Mouse (Mus musculus) effector memory CD4-positive, alpha-beta T cell, adult 5 months (primary cell): ENCODE measurements around the gene Psenen. TPM values are rescaled to one million over a fixed set of nuclear protein-coding genes. Genes with fewer than 3 reads are reported as not detected.

ENCODE experiments used
- polyA plus RNA-seq: library from polyadenylated mRNA; unstranded; fragments of 100-300 nt; shearing (Covaris generic); gene quantifications from one replicate; pipeline ENCODE4 v1.2.1, GENCODE M21; 2017

The Psenen gene
- 137 TPM for polyA plus RNA-seq

DNA sequence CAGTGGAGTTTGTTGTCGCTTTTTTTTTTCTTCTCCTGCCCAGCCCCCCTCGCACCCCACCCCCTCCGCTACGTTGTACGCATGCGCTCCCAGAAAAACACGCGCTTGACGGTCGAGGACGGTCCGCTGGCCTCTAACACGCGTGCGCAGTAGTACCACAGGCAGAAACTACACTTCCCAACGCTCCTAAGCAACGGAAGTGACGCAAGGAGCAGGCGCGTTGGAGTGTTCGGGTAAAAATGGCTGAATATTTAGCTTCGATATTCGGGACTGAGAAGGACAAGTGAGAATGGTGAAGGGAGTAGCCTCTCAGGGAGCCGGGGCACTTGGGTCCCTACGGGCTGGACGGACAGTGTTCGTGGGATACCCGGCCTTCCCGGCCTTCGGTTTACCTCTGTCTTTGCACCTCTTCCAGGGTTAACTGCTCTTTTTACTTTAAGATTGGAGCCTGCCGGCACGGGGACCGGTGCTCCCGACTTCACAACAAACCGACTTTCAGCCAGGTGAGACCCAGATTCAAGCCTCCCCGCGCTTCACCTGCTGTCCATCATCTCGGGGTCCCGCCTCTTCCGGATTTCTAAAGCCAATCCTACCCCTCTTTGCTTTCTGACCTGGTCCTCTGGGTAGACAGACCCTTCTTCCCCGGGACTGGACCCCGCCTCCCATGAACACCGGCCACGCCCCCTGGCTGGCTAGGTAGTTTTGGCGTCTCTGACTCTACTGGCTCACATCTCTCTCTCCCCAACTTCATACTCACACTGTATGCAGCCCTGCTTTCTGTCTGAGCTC is at the start of gene Psenen, which contains the start of the genes U2af1l4 and Gm49396:
Gene Psenen (minus strand): TSS at position 511 of the 789 bp plus-strand sequence.
Gene U2af1l4 (plus strand): TSS at position 185 of the 789 bp plus-strand sequence.
Gene Gm49396 (plus strand): TSS at position 228 of the 789 bp plus-strand sequence.

DNA sequence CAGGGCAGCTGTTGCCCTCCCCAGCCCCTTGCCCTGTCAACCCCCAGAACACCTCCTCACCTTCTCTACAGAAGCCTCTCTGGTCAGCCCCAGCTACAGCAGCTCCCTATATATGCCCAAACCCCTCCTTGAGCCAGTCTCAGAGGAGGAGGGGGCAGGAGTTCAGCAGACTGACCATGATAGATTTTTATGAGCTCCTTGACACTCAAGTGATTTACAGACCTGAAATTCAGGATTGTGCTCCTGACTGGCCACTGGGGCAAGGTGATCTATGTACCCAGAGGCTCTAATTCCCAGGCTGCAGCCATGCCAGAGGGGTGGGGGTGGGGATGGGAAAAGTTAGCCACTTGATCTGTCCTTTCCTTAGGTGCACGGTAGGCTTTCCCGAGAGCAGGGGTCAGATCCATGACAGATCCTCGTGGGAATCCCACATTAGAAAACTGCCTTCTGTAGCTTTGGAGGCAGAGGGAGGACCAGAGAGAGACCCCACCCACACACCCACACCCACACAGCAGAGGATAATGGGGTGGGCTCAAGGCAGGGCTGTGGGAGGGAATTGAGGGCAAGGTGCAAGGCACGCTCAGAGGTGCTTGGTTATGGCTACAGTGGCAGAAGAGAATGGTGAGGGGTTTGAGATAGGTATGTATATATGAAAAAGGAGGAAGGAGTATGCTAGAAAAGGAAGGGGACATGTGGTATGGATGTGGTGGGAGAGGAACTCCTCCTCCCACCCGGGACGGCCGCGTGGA is 49.4 kb upstream of the Psenen start, which contains the start of gene Upk1a:
Gene Upk1a (minus strand): TSS at position 194 of the 749 bp plus-strand sequence.

DNA sequence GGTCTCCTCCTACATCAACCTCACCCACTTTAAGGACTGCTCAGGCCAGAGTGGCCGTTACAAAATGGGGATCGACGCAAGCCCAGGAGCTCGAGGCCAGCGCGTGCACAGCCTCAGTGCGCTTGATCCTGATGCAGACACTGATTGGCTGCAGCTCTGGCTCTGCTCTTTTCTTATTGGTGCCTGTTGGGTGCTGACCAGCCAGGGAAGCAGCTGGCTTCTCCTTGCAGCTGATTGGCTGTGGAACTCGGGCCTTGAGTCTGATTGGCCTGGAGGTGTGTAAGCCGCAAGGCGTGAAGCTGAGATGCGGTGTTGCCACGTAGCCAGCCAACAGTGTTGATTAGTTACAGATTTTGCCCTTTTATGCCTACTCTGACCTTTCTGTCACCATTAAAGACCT is 35.4 kb upstream of the Psenen start, which contains the start of gene Zbtb32:
Gene Zbtb32 (minus strand): TSS at position 124 of the 400 bp plus-strand sequence.

DNA sequence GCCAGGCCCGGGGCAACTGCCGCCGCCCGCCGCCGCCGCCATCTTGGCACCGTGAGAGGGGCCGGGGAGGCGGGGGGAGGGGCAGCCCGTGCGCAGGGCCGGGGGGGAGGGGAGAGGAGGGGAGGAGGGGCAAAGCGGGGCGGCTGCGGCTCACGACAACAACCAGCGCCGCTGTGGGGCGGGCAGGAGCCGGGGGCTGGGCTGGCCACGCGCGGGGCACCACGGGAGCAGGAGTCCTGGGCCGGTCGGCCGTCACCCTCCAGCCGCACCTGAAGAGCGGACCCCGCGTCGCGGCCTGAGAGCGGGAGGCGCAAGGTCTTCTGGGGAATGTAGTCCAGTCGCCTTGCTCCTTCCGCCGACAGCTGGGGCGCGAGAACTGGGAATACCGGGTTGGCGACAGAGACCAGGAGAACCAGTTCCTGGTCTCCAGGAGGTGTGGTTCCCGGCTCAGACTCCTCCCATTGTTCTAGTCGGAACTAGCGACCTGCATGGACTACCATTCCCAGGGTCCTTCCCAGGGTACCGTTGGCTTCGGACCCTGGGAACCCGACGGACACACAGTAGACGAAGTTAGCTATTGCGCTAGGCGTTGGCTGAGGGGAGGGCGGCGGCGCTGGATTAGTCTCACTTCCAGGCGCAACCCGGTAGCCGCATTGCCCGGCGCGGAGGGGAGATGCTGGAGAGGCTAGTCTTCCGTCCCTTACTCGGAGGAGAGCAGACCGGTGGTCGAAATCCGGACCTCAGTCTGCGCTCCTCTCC is 25.4 kb upstream of the Psenen start, which contains the start of gene Kmt2b:
Gene Kmt2b (minus strand): TSS at position 51 of the 759 bp plus-strand sequence.

DNA sequence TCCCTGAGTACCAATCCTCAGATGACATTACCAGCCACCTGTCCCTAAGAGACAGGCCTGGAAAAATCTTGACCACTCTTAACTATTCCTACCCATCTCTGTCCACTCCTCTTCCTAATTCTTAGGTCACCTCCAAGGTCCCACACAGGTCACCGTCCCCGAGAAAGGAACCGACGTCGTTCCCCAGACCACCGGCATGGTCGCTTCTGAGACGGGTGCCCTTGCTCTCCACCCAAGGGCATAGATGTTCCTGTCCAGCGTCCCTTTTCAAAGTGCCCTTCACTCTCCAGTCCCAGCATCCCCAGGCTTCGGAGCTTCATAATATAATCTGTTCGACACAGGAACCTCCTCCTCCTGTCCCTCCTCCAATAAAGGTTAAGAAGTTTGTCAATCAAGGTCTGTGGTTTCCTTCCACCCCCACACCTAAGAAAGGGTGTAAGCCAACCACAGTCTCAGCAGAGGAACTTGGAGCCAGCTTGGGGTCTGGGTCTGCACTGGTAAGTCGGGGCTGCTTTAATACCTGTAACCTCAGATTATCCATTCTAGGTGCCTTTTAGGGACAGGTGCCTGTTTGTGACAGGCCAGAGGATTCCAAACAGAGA is 1.6 kb upstream of the Psenen start, which contains the start of gene Igflr1:
Gene Igflr1 (plus strand): TSS at position 458 of the 602 bp plus-strand sequence.

DNA sequence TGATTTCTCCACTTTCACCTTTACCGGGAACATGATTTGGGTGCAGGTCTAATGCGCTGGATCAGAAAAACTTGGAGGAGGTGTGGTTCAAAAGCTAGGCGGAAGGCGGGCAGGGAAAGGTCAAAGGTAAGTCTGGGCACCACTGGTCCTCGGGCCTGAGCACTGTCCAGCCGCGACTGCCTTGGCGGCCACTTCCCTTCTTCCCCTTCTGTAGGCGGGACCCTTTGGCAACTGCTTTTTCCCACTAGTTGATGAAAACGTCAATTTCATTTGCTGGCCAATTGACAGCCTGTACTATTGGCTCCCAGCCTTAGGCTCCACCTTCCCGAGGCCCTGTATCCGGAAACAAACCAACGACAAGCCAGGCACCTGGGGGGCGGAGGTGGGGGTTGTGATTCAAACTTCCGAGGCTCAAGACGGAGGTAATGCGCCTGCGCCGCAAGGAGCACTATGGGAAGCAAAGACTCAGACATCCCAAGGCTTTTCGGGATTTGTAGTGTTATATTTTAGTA is 3.9 kb downstream of the Psenen start, which contains the start of gene Lin37:
Gene Lin37 (minus strand): TSS at position 396 of the 512 bp plus-strand sequence.

DNA sequence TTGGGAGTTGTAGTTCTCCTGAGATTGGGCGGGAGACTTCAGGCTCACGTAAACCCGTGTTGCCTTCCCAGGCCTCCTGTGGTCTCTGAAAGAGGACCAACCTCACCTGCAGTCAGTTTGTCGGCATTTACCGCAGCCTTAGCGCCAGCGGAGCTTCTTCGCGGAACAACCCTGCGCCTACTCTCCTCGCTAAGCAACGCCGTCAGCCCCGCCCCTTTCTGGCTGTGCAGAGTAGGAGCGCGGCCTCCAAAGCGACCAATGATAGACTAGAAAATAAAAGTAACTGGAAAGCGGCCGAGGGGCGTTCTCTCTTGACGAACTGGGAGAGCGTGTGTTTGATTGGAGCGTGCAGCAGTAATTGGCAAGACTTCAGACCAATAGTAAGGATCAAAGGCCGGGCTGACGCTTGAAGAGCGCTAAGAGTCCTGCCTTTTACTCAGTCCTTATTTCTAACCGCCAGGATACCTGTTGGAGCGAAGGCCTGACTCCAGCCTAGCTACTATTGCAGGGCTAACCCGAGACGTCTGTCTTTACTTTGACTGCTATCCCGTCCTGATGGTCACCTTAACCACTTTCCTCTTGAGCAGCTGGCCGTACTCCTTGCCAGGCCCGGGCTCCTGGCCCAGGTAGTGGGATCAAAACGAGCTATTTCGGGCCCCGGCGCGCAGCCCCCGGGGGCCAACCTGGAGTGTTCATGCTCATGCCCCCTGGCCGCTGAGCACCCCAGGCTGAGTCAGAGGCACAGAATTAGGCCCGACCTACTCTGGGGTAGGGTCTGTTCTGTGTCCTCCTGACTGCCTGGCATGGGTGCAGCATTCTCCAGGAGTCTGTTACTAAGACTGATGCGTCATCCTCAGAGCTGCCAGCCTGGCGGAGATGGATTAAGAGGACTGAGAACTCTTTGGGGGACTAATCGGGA is 11.1 kb downstream of the Psenen start, which contains the start of the genes Hspb6 and Proser3:
Gene Hspb6 (plus strand): TSS at position 77 of the 919 bp plus-strand sequence.
Gene Proser3 (minus strand): TSS at position 198 of the 919 bp plus-strand sequence.

DNA sequence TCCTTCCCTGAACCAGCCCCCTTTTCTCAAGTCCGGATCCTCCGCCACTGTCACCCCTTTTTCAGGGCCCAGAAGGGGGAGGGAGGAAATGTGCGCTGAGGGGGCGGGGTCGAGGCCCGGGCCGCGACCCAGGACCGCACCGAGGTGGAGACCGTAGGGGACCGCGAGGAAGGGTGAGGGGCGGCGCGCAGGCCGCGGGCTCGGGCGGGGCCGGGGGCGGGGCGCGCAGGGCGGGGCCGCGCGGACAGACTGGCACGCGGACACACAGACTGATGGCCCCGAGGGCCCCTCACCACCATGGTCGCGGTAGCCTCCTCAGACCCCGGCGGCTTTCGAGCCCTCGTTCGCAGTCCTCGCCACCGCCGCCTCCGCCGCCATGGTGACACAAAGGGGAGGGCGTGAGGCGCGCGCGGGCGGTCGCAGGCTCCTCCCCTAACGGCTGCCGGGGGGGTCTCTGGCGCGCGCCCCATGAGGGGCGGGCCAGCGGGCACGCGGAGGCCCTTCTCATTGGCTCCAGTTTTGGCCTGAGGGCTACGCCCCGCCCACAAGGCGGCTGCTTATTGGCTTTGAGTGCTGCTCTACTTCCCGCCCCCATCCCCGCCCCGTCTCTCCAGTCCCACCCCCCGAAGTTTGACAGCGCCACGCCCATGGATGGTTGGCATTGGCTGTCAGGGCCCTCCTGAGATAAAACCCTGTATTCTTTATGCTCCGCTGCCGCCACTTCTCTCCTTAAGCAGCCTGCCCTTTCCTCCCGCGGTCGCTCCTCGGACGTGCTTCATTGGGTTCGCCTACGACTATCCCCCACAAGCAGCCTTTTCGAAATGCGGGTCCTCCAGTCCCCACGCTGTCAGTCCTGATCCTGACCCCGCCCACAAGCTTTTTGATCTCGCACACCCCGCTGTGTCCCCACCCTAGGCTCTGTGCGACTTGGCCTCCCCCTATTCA is 28.5 kb downstream of the Psenen start, which contains the start of gene Arhgap33:
Gene Arhgap33 (minus strand): TSS at position 428 of the 945 bp plus-strand sequence.

Other genes starting within 250 kb of the Psenen start
- gene Syne4, start 248.8 kb downstream of the Psenen start, polyA plus RNA-seq = 5.9 TPM
- not detected for gene E130208F15Rik, start 241.9 kb downstream of the Psenen start, polyA plus RNA-seq
- 20.6 TPM for gene Sdhaf1, start 239.7 kb downstream of the Psenen start, polyA plus RNA-seq
- gene Lrfn3, start 200.9 kb downstream of the Psenen start, polyA plus RNA-seq = not detected
- gene Tyrobp, start 149.9 kb downstream of the Psenen start, polyA plus RNA-seq = 2.8 TPM
- gene Hcst, start 143.8 kb downstream of the Psenen start, polyA plus RNA-seq = 589 TPM
- 853 TPM for gene Nfkbid, start 141.9 kb downstream of the Psenen start, polyA plus RNA-seq
- gene Aplp1, start 118.1 kb downstream of the Psenen start, polyA plus RNA-seq = 34.3 TPM
- gene Kirrel2, start 105.9 kb downstream of the Psenen start, polyA plus RNA-seq = 0.25 TPM
- gene Nphs1, start 105.3 kb downstream of the Psenen start, polyA plus RNA-seq = not detected
- gene Prodh2, start 70.0 kb downstream of the Psenen start, polyA plus RNA-seq = not detected
- 1.0 TPM for gene Arhgap33, start 28.6 kb downstream of the Psenen start, polyA plus RNA-seq
- 3.3 TPM for gene Hspb6, start 11.4 kb downstream of the Psenen start, polyA plus RNA-seq
- 3.3 TPM for gene Proser3, start 11.3 kb downstream of the Psenen start, polyA plus RNA-seq
- gene Lin37, start 3.8 kb downstream of the Psenen start, polyA plus RNA-seq = 48.0 TPM
- gene U2af1l4, start 326 bp downstream of the Psenen start, polyA plus RNA-seq = 84.8 TPM
- 57.8 TPM for gene Gm49396, start 283 bp downstream of the Psenen start, polyA plus RNA-seq
- gene Igflr1, start 1.8 kb upstream of the Psenen start, polyA plus RNA-seq = 59.7 TPM
- gene Kmt2b, start 25.1 kb upstream of the Psenen start, polyA plus RNA-seq = 14.0 TPM
- gene Zbtb32, start 35.3 kb upstream of the Psenen start, polyA plus RNA-seq = 12.8 TPM
- 0.79 TPM for gene Upk1a, start 49.2 kb upstream of the Psenen start, polyA plus RNA-seq
- gene Cox6b1, start 62.5 kb upstream of the Psenen start, polyA plus RNA-seq = 388 TPM
- not detected for gene Etv2, start 72.2 kb upstream of the Psenen start, polyA plus RNA-seq
- 194 TPM for gene Rbm42, start 86.7 kb upstream of the Psenen start, polyA plus RNA-seq
- 36.3 TPM for gene Haus5, start 101.4 kb upstream of the Psenen start, polyA plus RNA-seq
- gene Pmis2, start 108.0 kb upstream of the Psenen start, polyA plus RNA-seq = 0.56 TPM
- not detected for gene 2200002J24Rik, start 135.3 kb upstream of the Psenen start, polyA plus RNA-seq
- gene Atp4a, start 148.6 kb upstream of the Psenen start, polyA plus RNA-seq = not detected
- gene Tmem147, start 165.9 kb upstream of the Psenen start, polyA plus RNA-seq = 51.5 TPM
- gene Gapdhs, start 180.1 kb upstream of the Psenen start, polyA plus RNA-seq = not detected
- gene Sbsn, start 187.8 kb upstream of the Psenen start, polyA plus RNA-seq = 0.17 TPM
- not detected for gene Dmkn, start 200.1 kb upstream of the Psenen start, polyA plus RNA-seq
- not detected for gene Krtdap, start 224.3 kb upstream of the Psenen start, polyA plus RNA-seq